Mouse (Mus musculus) cortical plate, adult 2 months (tissue): ENCODE measurements at regions not wholly inside any gene's neighbourhood (a gene's known extent, or its start where the extent isn't known, plus 50 kb on each side); places are given as distances from the start of the nearest gene placed in this dataset.

Source experiments
- H3K27ac ChIP-seq: fragments of 200-500 bp; 2 replicates; pipeline ENCODE4 v1.5.1; 2012; ENCODE audit warnings: low read length, control low read depth, inconsistent platforms; ENCODE audit not compliant: insufficient read depth
- H3K4me1 ChIP-seq: fragments of 200-500 bp; 2 replicates; pipeline ENCODE4 v1.6.1; 2011; ENCODE audit warnings: low read length; ENCODE audit not compliant: control insufficient read depth, insufficient read depth
- H3K4me3 ChIP-seq: fragments of 200-500 bp; 2 replicates; pipeline ENCODE4 v1.5.1; 2011; ENCODE audit warnings: mild to moderate bottlenecking, low read length, control low read depth; ENCODE audit not compliant: insufficient read depth
- CTCF ChIP-seq: fragments of 200-500 bp; IDR thresholded peaks from 2 replicates; pipeline ENCODE4 v1.5.1; 2011; ENCODE audit warnings: mild to moderate bottlenecking, control low read depth, low read length; ENCODE audit not compliant: insufficient read depth; ENCODE audit errors: extremely low read depth
- POLR2A ChIP-seq: fragments of 200-500 bp; IDR thresholded peaks from 2 replicates; pipeline ENCODE4 v1.6.1; 2011; ENCODE audit warnings: mild to moderate bottlenecking, low read length, control low read depth; ENCODE audit not compliant: insufficient read depth; ENCODE audit errors: extremely low read depth

- no peak overlapping the region for H3K27ac ChIP-seq
- TF ChIP-seq POLR2A (no peak), CTCF (no peak)
- 0 out of 2 replicates have a peak, but pooled peaks cover 2% of the 10 kb centered on the region for H3K4me1 ChIP-seq
- H3K4me3 ChIP-seq, result no peak overlapping the region
Observed at GRCm38 (mm10) chr7:111164994-111165393, 82.2 kb upstream of the Eif4g2 start.

- TF ChIP-seq CTCF, result no peak
- no peak for TF ChIP-seq POLR2A
- Histone ChIP-seq H3K4me3 (no peak overlapping the region), H3K4me1 (0 out of 2 replicates have a peak, but pooled peaks cover 2% of the 10 kb centered on the region), H3K27ac (no peak overlapping the region)
Observed at GRCm38 (mm10) chr7:111164276-111164675, 81.4 kb upstream of the Eif4g2 start.

- H3K4me3 ChIP-seq, result no peak overlapping the region
- 0 out of 2 replicates have a peak, but pooled peaks cover 3% of the 10 kb centered on the region for H3K4me1 ChIP-seq
- TF ChIP-seq CTCF (0 out of 2 replicates have a peak, but pooled peaks have one; percentile 0), POLR2A (no peak)
- H3K27ac ChIP-seq, result no peak overlapping the region
Observed at GRCm38 (mm10) chr7:111163861-111164260, 81.0 kb upstream of the Eif4g2 start.

- Histone ChIP-seq H3K4me3 (no peak overlapping the region), H3K27ac (no peak overlapping the region), H3K4me1 (0 out of 2 replicates have a peak, but pooled peaks cover 3% of the 10 kb centered on the region)
- TF ChIP-seq CTCF (no peak), POLR2A (no peak)
Observed at GRCm38 (mm10) chr7:111163321-111163720, 80.5 kb upstream of the Eif4g2 start.

GRCm38 (mm10) chr7:111158791-111159286 is 76.0 kb upstream of the Eif4g2 start:
- TF ChIP-seq POLR2A, result no peak
- Histone ChIP-seq H3K27ac (no peak overlapping the region), H3K4me3 (no peak overlapping the region), H3K4me1 (peaks cover 10% of the 10 kb centered on the region; the same call in 1 of the 2 replicates)

- peak overlapping the region; percentile 7; the same call in 1 of the 2 replicates for H3K27ac ChIP-seq
Observed at GRCm38 (mm10) chr7:111157754-111158325, 75.0 kb upstream of the Eif4g2 start.

GRCm38 (mm10) chr7:111157287-111157686 is 74.5 kb upstream of the Eif4g2 start:
- TF ChIP-seq CTCF (no peak), POLR2A (no peak)
- no peak overlapping the region for H3K4me3 ChIP-seq
- 0 out of 2 replicates have a peak overlapping the region, but pooled peaks have one; percentile 2 for H3K27ac ChIP-seq
- H3K4me1 ChIP-seq, result peaks cover 8% of the 10 kb centered on the region; the same call in 1 of the 2 replicates

More at GRCm38 (mm10) chr7:111157754-111158325, 75.0 kb upstream of the Eif4g2 start:
- Histone ChIP-seq H3K4me3 (no peak overlapping the region), H3K4me1 (peaks cover 8% of the 10 kb centered on the region; the same call in 1 of the 2 replicates)
- no peak for TF ChIP-seq POLR2A
- no peak for TF ChIP-seq CTCF

DNA sequence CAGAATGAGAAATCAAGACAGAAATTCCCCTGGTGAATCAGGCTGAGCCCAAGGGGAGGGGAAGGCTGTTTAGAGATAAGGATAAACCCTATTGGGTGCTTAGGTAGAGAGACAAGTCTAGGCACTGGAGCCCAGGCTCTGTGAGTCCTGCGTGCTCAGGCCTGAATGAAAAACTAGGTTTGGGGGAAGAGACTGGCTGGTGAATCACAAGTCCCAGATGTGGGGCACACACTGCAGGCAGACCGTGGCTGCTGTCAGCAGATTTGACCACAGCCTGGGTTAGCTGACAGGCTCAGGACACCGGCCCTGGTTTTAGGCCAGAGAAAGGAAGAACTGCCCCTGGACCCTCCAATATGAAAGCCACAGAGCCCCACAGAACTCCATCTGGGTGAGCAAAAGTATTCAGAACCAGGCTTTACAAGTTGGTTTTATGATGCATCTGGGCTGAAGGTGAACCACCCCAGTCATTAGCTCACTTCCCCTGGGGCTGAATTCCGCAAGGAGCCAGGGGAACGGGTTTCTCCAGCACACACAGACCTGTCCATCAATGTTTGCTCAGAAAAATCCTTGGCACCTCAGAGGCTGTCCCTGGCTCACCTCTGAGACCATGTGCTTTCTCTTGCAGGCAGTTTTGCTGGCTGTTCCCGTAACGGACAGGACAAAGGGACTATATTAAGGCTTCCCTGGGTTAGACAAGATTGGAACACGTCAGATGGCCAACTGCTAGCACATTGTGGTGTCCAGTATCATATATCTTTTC is 73.8 kb upstream of the Eif4g2 start:
- peak overlapping the region; percentile 27; the same call in 1 of the 2 replicates for H3K27ac ChIP-seq
- TF ChIP-seq POLR2A (no peak), CTCF (no peak)
- H3K4me3 ChIP-seq, result no peak overlapping the region
- H3K4me1 ChIP-seq, result peaks cover 8% of the 10 kb centered on the region; the same call in 1 of the 2 replicates

- TF ChIP-seq POLR2A (no peak), CTCF (no peak)
Observed at GRCm38 (mm10) chr7:111155995-111156394, 73.2 kb upstream of the Eif4g2 start.

More at GRCm38 (mm10) chr7:111155995-111156394, 73.2 kb upstream of the Eif4g2 start:
- Histone ChIP-seq H3K4me3 (no peak overlapping the region), H3K27ac (no peak overlapping the region), H3K4me1 (peaks cover 8% of the 10 kb centered on the region; the same call in 1 of the 2 replicates)
